Mouse (Mus musculus): Measurements from ENCODE around the gene Vmp1.

DNA sequence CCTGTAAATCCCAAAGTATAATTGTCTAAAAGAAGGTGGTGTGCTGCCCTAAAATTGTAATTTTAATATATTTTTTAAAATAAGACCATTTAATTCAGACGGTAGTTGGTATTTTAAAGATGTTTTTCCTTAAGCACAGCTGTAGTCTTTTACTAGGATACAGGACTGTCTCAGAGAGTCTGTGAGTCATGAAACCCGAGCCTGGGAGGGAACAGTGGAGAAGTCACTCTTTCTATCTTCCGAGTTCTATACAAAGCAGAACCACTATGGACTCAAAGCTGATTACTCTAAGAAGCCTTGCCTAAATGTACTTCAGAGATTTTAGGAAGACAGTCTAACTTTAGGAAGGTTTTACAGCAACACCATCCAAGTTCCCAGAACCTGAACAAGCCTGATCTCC is 81.5 kb downstream of the Vmp1 start:
- no peak for TF ChIP-seq CTCF (IDR thresholded peaks at IDR 0.05; ENCODE audit: low read depth, low read length)
- no peak for TF ChIP-seq POLR2A (IDR thresholded peaks at IDR 0.05; ENCODE audit: insufficient read depth, low read length)
- TF ChIP-seq EP300 (IDR thresholded peaks at IDR 0.05; ENCODE audit: insufficient read depth, low read depth, low read length) = no peak

Data from ES-Bruce4 (cell line).